In genomic region chr10:86444665-86445064, GRCm38 (mm10) we compare ENCODE assay signal across 29 mouse cellular contexts. TPM values are rescaled to one million over a fixed set of nuclear protein-coding genes. Genes with fewer than 3 reads are reported as not detected.
DNase-seq lines count a peak whose midpoint lies in the region; ATAC-seq and TF ChIP-seq lines count a peak whose summit lies in the region.
"Had no signal": no experiment of that assay in that cellular context is flagged by ENCODE, and none has a peak within 500 bp of the region (broad histone marks: within the 10 kb centered on the region; RNA-seq: fewer than 3 reads in every experiment).

No protein-coding gene starts in this region.

- WGBS in hindbrain, embryonic 12.5 days, result 64% methylated on average over 3 of the region's 3 CpGs
- WGBS in heart, adult 2 months, result 69% methylated on average over 3 of the region's 3 CpGs

- no peak for TF ChIP-seq EP300 in heart, adult 2 months (IDR thresholded peaks at IDR 0.05; ENCODE audit: insufficient read depth, low read depth, low read length)

- intact Hi-C loops in left cerebral cortex, postnatal 4 days (cut with DNase I), result no loop called here
- intact Hi-C loops in heart, adult 2 months (cut with DNase I), result no loop called here

- H3K4me1 ChIP-seq in embryonic fibroblast, embryonic 13.5 days (ENCODE audit: control insufficient read depth, insufficient read depth, low read length), result peaks cover 24% of the 10 kb centered on the region
- no peaks in the 10 kb centered on the region for H3K4me1 ChIP-seq in hindbrain, embryonic 12.5 days
- H3K4me1 ChIP-seq in heart, adult 2 months (ENCODE audit: control insufficient read depth, insufficient read depth, low read length), result peaks cover 2% of the 10 kb centered on the region; the same call in 1 of the 2 replicates
- H3K4me1 ChIP-seq: embryonic facial prominence, embryonic 13.5 days; embryonic facial prominence, embryonic 15.5 days; forebrain, embryonic 12.5 days; forebrain, embryonic 15.5 days had no signal

- peak overlapping the region; percentile 89 for H3K27ac ChIP-seq in embryonic fibroblast, embryonic 13.5 days (ENCODE audit: insufficient read depth, low read length)
- no peak overlapping the region for H3K27ac ChIP-seq in hindbrain, embryonic 12.5 days
- no peak overlapping the region for H3K27ac ChIP-seq in heart, adult 2 months
- H3K27ac ChIP-seq: embryonic facial prominence, embryonic 13.5 days; embryonic facial prominence, embryonic 15.5 days; forebrain, embryonic 10.5 days; forebrain, embryonic 12.5 days; forebrain, embryonic 15.5 days had no signal

- H3K36me3 ChIP-seq in hindbrain, embryonic 12.5 days, result no peaks in the 10 kb centered on the region
- no peaks in the 10 kb centered on the region for H3K36me3 ChIP-seq in heart, adult 2 months (ENCODE audit: control insufficient read depth, insufficient read depth, low read length)
- H3K36me3 ChIP-seq: embryonic facial prominence, embryonic 13.5 days; embryonic facial prominence, embryonic 15.5 days; forebrain, embryonic 10.5 days; forebrain, embryonic 12.5 days; forebrain, embryonic 15.5 days; G1E had no signal

- H3K27me3 ChIP-seq in hindbrain, embryonic 12.5 days, result no peaks in the 10 kb centered on the region
- H3K27me3 ChIP-seq in heart, adult 2 months (ENCODE audit: control insufficient read depth, insufficient read depth, low read length), result no peaks in the 10 kb centered on the region
- H3K27me3 ChIP-seq: CH12.LX; embryonic facial prominence, embryonic 13.5 days; embryonic facial prominence, embryonic 15.5 days; forebrain, embryonic 12.5 days; forebrain, embryonic 15.5 days; Patski had no signal

- H3K9ac ChIP-seq in hindbrain, embryonic 12.5 days, result no peak overlapping the region
- no peak overlapping the region for H3K9ac ChIP-seq in heart, adult 2 months (ENCODE audit: low read depth, low read length)
- H3K9ac ChIP-seq: embryonic facial prominence, embryonic 13.5 days; embryonic facial prominence, embryonic 15.5 days; forebrain, embryonic 12.5 days; forebrain, embryonic 15.5 days; forebrain, postnatal 0 days had no signal

- ATAC-seq in hindbrain, embryonic 12.5 days (ENCODE audit: low FRiP score), result no peak
- ATAC-seq: activated CD4-positive, CD25-positive, alpha-beta regulatory T cell, adult 4 months; CD4-positive, CD25-positive, alpha-beta regulatory T cell, adult 4 months; forebrain, embryonic 15.5 days; forebrain, postnatal 0 days; Patski had no signal

- H3K4me3 ChIP-seq in embryonic fibroblast, embryonic 13.5 days (ENCODE audit: insufficient read depth, low read length), result no peak overlapping the region
- no peak overlapping the region for H3K4me3 ChIP-seq in hindbrain, embryonic 12.5 days
- H3K4me3 ChIP-seq in heart, adult 2 months, result no peak overlapping the region
- H3K4me3 ChIP-seq: embryonic facial prominence, embryonic 13.5 days; embryonic facial prominence, embryonic 15.5 days; forebrain, embryonic 10.5 days; forebrain, embryonic 12.5 days; forebrain, embryonic 15.5 days had no signal

- no peaks in the 10 kb centered on the region for H3K9me3 ChIP-seq in hindbrain, embryonic 12.5 days (replicated peaks)
- H3K9me3 ChIP-seq: embryonic facial prominence, embryonic 13.5 days; embryonic facial prominence, embryonic 15.5 days; forebrain, embryonic 10.5 days; forebrain, embryonic 12.5 days; forebrain, embryonic 15.5 days; G1E had no signal

- DNase-seq in 3134 (ENCODE audit: extremely low read depth, insufficient read length, low spot score) (peak; percentile 25), 3T3-L1 (ENCODE audit: low read depth, low spot score) (peak; percentile 31)
- peak; percentile 83 for DNase-seq in Muller cell, postnatal 12 days (ENCODE audit: inconsistent ontology term)
- no peak for DNase-seq in adrenal gland, postnatal 4 days (ENCODE audit: low spot score in 2 of 2)
- DNase-seq in left cerebral cortex, postnatal 4 days, result no peak
- no peak for DNase-seq in heart, adult 2 months
- DNase-seq: adrenal gland, adult 8-10 months; adrenal gland, postnatal 14 days; adrenal gland, postnatal 36 days; cerebellum, adult 11 months; cerebellum, adult 18-20 months; cerebellum, adult 8-10 months; cerebellum, adult 9-11 months; cerebellum, postnatal 14 days; cerebellum, postnatal 36 days; embryo, embryonic 11 days; forebrain, postnatal 0 days had no signal

- no peak overlapping the region for H3K4me2 ChIP-seq in hindbrain, embryonic 12.5 days (replicated peaks)
- H3K4me2 ChIP-seq: embryonic facial prominence, embryonic 13.5 days; embryonic facial prominence, embryonic 15.5 days; forebrain, embryonic 12.5 days; forebrain, embryonic 15.5 days had no signal

- TF ChIP-seq CTCF in embryonic fibroblast, embryonic 13.5 days (IDR thresholded peaks at IDR 0.05; ENCODE audit: borderline replicate concordance, insufficient read depth, low read length), result no peak
- no peak for TF ChIP-seq CTCF in heart, adult 2 months (IDR thresholded peaks at IDR 0.05)

- TF ChIP-seq POLR2A in embryonic fibroblast, embryonic 13.5 days (IDR thresholded peaks at IDR 0.05; ENCODE audit: low read depth, low read length), result no peak
- no peak for TF ChIP-seq POLR2A in heart, adult 2 months (IDR thresholded peaks at IDR 0.05; ENCODE audit: insufficient read depth, low read depth, low read length)

- no peaks in the 10 kb centered on the region for H3K79me2 ChIP-seq in heart, adult 2 months (replicated peaks; ENCODE audit: control insufficient read depth, insufficient read depth, low read length)

RNA-seq across cellular contexts. Expression of gene Syn3, which starts 54.0 kb away (rescaled TPM):
- 0.80 and 1.4 TPM in 2 replicates for polyA plus RNA-seq in embryonic fibroblast, embryonic 13.5 days (2011; ENCODE audit: insufficient read length, low read depth, missing spikeins)
- polyA plus RNA-seq in hindbrain, embryonic 12.5 days (2016; fragmentation: Nextera tagmentation; extraction: Ambion mirVana), result 7.9 and 9.2 TPM in 2 replicates
- total RNA-seq in adrenal gland, postnatal 4 days (2021), result 1 to 10 TPM; 5.0 to 6.8 TPM
- 10 to 100 TPM; 82.2 to 85.4 TPM for total RNA-seq in left cerebral cortex, postnatal 4 days (2021)
- total RNA-seq in heart, adult 2 months (2021), result under 1 TPM; 0.31 to 0.75 TPM
- polyA plus RNA-seq in heart, adult 2 months (2012; rRNA removed), result 0.29 and 0.41 TPM in 2 replicates
- polyA plus RNA-seq: G1E had no signal

Comparison
In these comparisons a context has a peak if more than half of its experiments do, and no peak if none do; other contexts are left out.
1. DNase-seq: peak in 3134 (single experiment), 3T3-L1 (single experiment) and Muller cell, postnatal 12 days (single experiment); none in adrenal gland, postnatal 4 days (0 of 2), left cerebral cortex, postnatal 4 days (single experiment) and heart, adult 2 months (0 of 2).
2. RNA of gene Syn3, which starts 54.0 kb away (total RNA-seq): 82.2 to 85.4 TPM in left cerebral cortex, postnatal 4 days; 5.0 to 6.8 TPM in adrenal gland, postnatal 4 days and 0.31 to 0.75 TPM in heart, adult 2 months; every median in the first group is over 10 times any median in the second.